Mouse (Mus musculus): ENCODE data around the gene Ppm1m. TPM values are rescaled to one million over a fixed set of nuclear protein-coding genes. Genes with fewer than 3 reads are reported as not detected.
A peak's percentile ranks its signal among the peaks of the same experiment; 100 is the strongest.
"Not testable (repeated sequence)": the region's sequence is repeated elsewhere in the genome, so short reads cannot be mapped to it uniquely, and the experiment has no call there.

Gene Ppm1m
- total RNA-seq, 2 experiments from 2014 or later, result 16.0 to 20.8 TPM

GRCm38 (mm10) chr9:106191355-106191754, 8.2 kb downstream of the Ppm1m start:
- DNase-seq, result no peak

GRCm38 (mm10) chr9:106183996-106184395, 15.6 kb downstream of the Ppm1m start:
- DNase-seq, result no peak

- DNase-seq, result no peak
Observed at GRCm38 (mm10) chr9:106182146-106182545, 17.4 kb downstream of the Ppm1m start.

GRCm38 (mm10) chr9:106179964-106180363, 19.6 kb downstream of the Ppm1m start:
- no peak for DNase-seq

GRCm38 (mm10) chr9:106179454-106179853, 20.1 kb downstream of the Ppm1m start:
- DNase-seq, result no peak

GRCm38 (mm10) chr9:106177799-106178198, 21.7 kb downstream of the Ppm1m start:
- DNase-seq, result no peak

- no peak for DNase-seq
Observed at GRCm38 (mm10) chr9:106176769-106177168, 22.8 kb downstream of the Ppm1m start.

GRCm38 (mm10) chr9:106175552-106176200, 23.9 kb downstream of the Ppm1m start:
- DNase-seq, result no peak

- no peak for DNase-seq
Observed at GRCm38 (mm10) chr9:106173363-106173762, 26.2 kb downstream of the Ppm1m start.

GRCm38 (mm10) chr9:106172527-106172926, 27.0 kb downstream of the Ppm1m start:
- no peak for DNase-seq

- peak; percentile 49 to 60 for DNase-seq
Observed at GRCm38 (mm10) chr9:106171346-106172158, 28.0 kb downstream of the Ppm1m start.

GRCm38 (mm10) chr9:106170556-106171345, 28.8 kb downstream of the Ppm1m start, which contains the start of gene Wdr82:
TSS of gene Wdr82 (plus strand) at chr9:106170928.
- peak; percentile 88 to 90 for DNase-seq

GRCm38 (mm10) chr9:106169917-106170316, 29.6 kb downstream of the Ppm1m start:
- no peak for DNase-seq

GRCm38 (mm10) chr9:106169006-106169405, 30.5 kb downstream of the Ppm1m start:
- not testable (repeated sequence) for DNase-seq

GRCm38 (mm10) chr9:106167703-106168102, 31.8 kb downstream of the Ppm1m start:
- DNase-seq, result no peak

- DNase-seq, result no peak
Observed at GRCm38 (mm10) chr9:106167241-106167640, 32.3 kb downstream of the Ppm1m start.

- no peak for DNase-seq
Observed at GRCm38 (mm10) chr9:106166709-106167108, 32.8 kb downstream of the Ppm1m start.

- DNase-seq, result no peak
Observed at GRCm38 (mm10) chr9:106160426-106160825, 39.1 kb downstream of the Ppm1m start.

- peak; percentile 85 to 86 for DNase-seq
Observed at GRCm38 (mm10) chr9:106159784-106160301, 39.7 kb downstream of the Ppm1m start.

GRCm38 (mm10) chr9:106159237-106159636, 40.3 kb downstream of the Ppm1m start:
- no peak for DNase-seq

- no peak for DNase-seq
Observed at GRCm38 (mm10) chr9:106158037-106158491, 41.5 kb downstream of the Ppm1m start, which contains the start of gene Glyctk. TSS of gene Glyctk (minus strand) at chr9:106158138.

GRCm38 (mm10) chr9:106157623-106157925, 42.0 kb downstream of the Ppm1m start:
- no peak for DNase-seq
